Mouse (Mus musculus) bone marrow macrophage, adult 2 months (primary cell): Measurements from ENCODE around the gene Ggcx.

Source experiments
- CTCF ChIP-seq: IDR thresholded peaks from 2 replicates; pipeline ENCODE4 v1.5.1; 2012; ENCODE audit warnings: low read depth, mild to moderate bottlenecking, low read length, moderate library complexity
- POLR2A ChIP-seq: IDR thresholded peaks from 2 replicates; pipeline ENCODE4 v1.6.1; 2012; ENCODE audit warnings: mild to moderate bottlenecking, low read depth, low read length, borderline replicate concordance

DNA sequence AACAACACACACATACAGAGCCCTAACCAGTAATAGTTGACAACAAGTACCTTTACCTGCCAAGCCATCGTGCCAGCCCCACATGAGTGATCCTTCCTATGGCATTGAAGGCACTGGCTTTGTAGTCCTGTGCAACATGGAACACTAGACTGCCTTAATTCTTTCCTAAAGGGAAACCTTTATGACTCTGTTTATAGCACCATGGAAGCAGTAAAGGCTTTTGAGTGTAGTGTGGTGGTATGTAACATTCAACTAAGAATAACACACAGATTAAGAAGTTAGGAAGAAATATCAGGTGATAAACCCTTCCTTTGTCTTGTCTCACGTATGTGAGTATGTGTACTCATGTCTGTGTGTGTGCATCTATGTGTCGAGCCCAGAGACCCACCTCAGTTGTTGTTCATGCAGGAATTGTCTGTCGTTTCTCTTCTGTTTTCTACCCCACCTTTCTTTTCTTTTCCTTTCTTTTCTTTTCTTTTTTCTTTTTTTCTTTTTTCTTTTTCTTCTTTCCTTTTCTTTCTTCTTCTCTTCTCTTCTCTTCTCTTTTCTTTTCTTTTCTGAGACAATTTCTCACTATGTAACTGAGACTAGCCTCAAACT lies 47.2 kb upstream of the Ggcx start, which contains the start of gene Rnf181:
- TF ChIP-seq CTCF (no peak), POLR2A (no peak)
